In the genomic region with DNA sequence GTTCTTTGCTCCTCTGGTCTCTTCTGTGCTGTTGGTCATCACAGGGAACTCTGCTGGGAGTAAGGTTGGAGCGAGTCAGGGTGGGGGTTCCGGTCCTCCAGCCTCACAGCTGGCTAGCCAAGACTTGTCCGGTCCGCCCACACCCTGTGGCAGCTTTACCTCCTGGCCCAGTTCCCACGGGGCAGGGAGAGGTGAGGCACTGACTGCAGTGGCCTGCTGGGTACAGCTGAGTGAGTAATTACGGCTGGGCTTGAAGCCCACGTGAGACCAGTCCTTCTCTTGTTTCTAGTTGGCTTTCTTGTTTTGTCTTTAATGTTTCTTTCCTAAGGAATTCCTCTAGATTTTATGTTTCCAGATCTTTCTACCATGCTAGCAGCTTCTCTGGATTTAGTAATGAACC, we compare ENCODE assay signal across 8 mouse cellular contexts. TPM values are rescaled to one million over a fixed set of nuclear protein-coding genes. Genes with fewer than 3 reads are reported as not detected.
DNase-seq lines count a peak whose midpoint lies in the region; ATAC-seq lines count a peak whose summit lies in the region.
"Had no signal": no experiment of that assay in that cellular context is flagged by ENCODE, and none has a peak within 500 bp of the region (broad histone marks: within the 10 kb centered on the region; RNA-seq: fewer than 3 reads in every experiment).

No protein-coding gene starts in this region.

- H3K9me3 ChIP-seq in liver, embryonic 11.5 days (ENCODE audit: control insufficient read depth, low read length), result no peaks in the 10 kb centered on the region

- WGBS in liver, embryonic 11.5 days, result 82% methylated on average over 7 of the region's 7 CpGs

- peaks cover 5% of the 10 kb centered on the region; the same call in 1 of the 2 replicates for H3K4me1 ChIP-seq in liver, embryonic 11.5 days (replicated peaks; ENCODE audit: control insufficient read depth, insufficient read depth, low read length)

- H3K27me3 ChIP-seq in liver, embryonic 11.5 days (replicated peaks; ENCODE audit: control insufficient read depth, insufficient read depth, low read length), result no peaks in the 10 kb centered on the region

- no peak overlapping the region for H3K27ac ChIP-seq in liver, embryonic 11.5 days (ENCODE audit: low read depth, low read length)

- no peaks in the 10 kb centered on the region for H3K36me3 ChIP-seq in liver, embryonic 11.5 days (ENCODE audit: control insufficient read depth, insufficient read depth, low read length)

- DNase-seq in MN1 (ENCODE audit: low spot score), result peak; percentile 69
- DNase-seq in brain, adult 2 months (ENCODE audit: low read depth, low spot score), result peak; percentile 68
- DNase-seq in gastrocnemius, postnatal 10 days, result peak; percentile 43
- peak; percentile 72 for DNase-seq in kidney, adult 11 months
- peak; percentile 78 for DNase-seq in lung, postnatal 36 days
- DNase-seq in T-cell, adult 2 months (ENCODE audit: low spot score), result no peak
- no peak for DNase-seq in liver, embryonic 11.5 days (ENCODE audit: low spot score)

- H3K9ac ChIP-seq in liver, embryonic 11.5 days (ENCODE audit: low read depth, low read length), result no peak overlapping the region

- no peak for ATAC-seq in liver, embryonic 11.5 days (replicated peaks; ENCODE audit: low FRiP score)

- H3K4me2 ChIP-seq in liver, embryonic 11.5 days, result no peak overlapping the region

- no peak overlapping the region for H3K4me3 ChIP-seq in liver, embryonic 11.5 days (ENCODE audit: low read depth, low read length)

RNA-seq across cellular contexts. Expression of a gene that starts 22.8 kb away (rescaled TPM):
- 10 to 100 TPM; 28.6 to 37.0 TPM for total RNA-seq in gastrocnemius, postnatal 10 days (2021)
- polyA plus RNA-seq in liver, embryonic 11.5 days (2014; fragmentation: Nextera tagmentation; extraction: Ambion mirVana), result 15.6 and 16.0 TPM in 2 replicates

RNA-seq across cellular contexts. Expression of a gene that starts 30.2 kb away (rescaled TPM):
- total RNA-seq in gastrocnemius, postnatal 10 days (2021), result not detected
- polyA plus RNA-seq in liver, embryonic 11.5 days (2014; fragmentation: Nextera tagmentation; extraction: Ambion mirVana), result not detected in 2 replicates
- polyA plus RNA-seq: small intestine, adult 2 months had no signal

RNA-seq across cellular contexts. Expression of a gene that starts 33.6 kb away (rescaled TPM):
- 10 to 100 TPM; 30.7 to 35.0 TPM for total RNA-seq in gastrocnemius, postnatal 10 days (2021)
- not detected in 2 replicates for polyA plus RNA-seq in liver, embryonic 11.5 days (2014; fragmentation: Nextera tagmentation; extraction: Ambion mirVana)

RNA-seq across cellular contexts. Expression of a gene that starts 45.6 kb away (rescaled TPM):
- 10 to 100 TPM; 16.4 to 21.3 TPM for total RNA-seq in gastrocnemius, postnatal 10 days (2021)
- polyA plus RNA-seq in liver, embryonic 11.5 days (2014; fragmentation: Nextera tagmentation; extraction: Ambion mirVana), result 2.7 and 3.4 TPM in 2 replicates

RNA-seq across cellular contexts. Expression of a gene that starts 52.7 kb away (rescaled TPM):
- not detected for total RNA-seq in gastrocnemius, postnatal 10 days (2021)
- not detected in 2 replicates for polyA plus RNA-seq in liver, embryonic 11.5 days (2014; fragmentation: Nextera tagmentation; extraction: Ambion mirVana)
- polyA plus RNA-seq: small intestine, adult 2 months had no signal

Comparison
In these comparisons a context has a peak if more than half of its experiments do, and no peak if none do; other contexts are left out.
1. DNase-seq: peak in MN1 (single experiment), brain, adult 2 months (single experiment), gastrocnemius, postnatal 10 days (single experiment), kidney, adult 11 months (single experiment) and lung, postnatal 36 days (single experiment); none in T-cell, adult 2 months (single experiment) and liver, embryonic 11.5 days (single experiment).